In genomic region chr9:56100041-56100522, GRCm38 (mm10) we compare ENCODE assay signal across 18 mouse cellular contexts. TPM values are rescaled to one million over a fixed set of nuclear protein-coding genes. Genes with fewer than 3 reads are reported as not detected.
DNase-seq lines count a peak whose midpoint lies in the region; ATAC-seq and TF ChIP-seq lines count a peak whose summit lies in the region.
"Had no signal": no experiment of that assay in that cellular context is flagged by ENCODE, and none has a peak within 500 bp of the region (broad histone marks: within the 10 kb centered on the region; RNA-seq: fewer than 3 reads in every experiment).

No protein-coding gene starts in this region.

- H3K4me3 ChIP-seq in MEL (ENCODE audit: control insufficient read depth in 1 of 2, insufficient read depth in 1 of 2, low read depth in 2 of 2, low read length in 2 of 2), result no peak overlapping the region
- H3K4me3 ChIP-seq: heart, embryonic 15.5 days; hindbrain, embryonic 13.5 days had no signal

- TF ChIP-seq POLR2A in MEL (IDR thresholded peaks at IDR 0.05; ENCODE audit: control insufficient read depth in 1 of 2, insufficient read depth in 1 of 2, low read depth in 1 of 2, low read length in 2 of 2, poor library complexity in 1 of 2), result no peak

- no peak overlapping the region for H3K27ac ChIP-seq in MEL (ENCODE audit: control insufficient read depth, low read depth, low read length)
- H3K27ac ChIP-seq: heart, embryonic 15.5 days; hindbrain, embryonic 13.5 days had no signal

- no peak for TF ChIP-seq EP300 in MEL (IDR thresholded peaks at IDR 0.05; ENCODE audit: low read depth in 1 of 2, low read length in 2 of 2)

- H3K36me3 ChIP-seq in MEL (ENCODE audit: control insufficient read depth in 1 of 2, insufficient read depth in 2 of 2, low read length in 2 of 2), result no peaks in the 10 kb centered on the region
- H3K36me3 ChIP-seq: heart, embryonic 15.5 days; hindbrain, embryonic 13.5 days had no signal

- no peak for TF ChIP-seq RAD21 in MEL (IDR thresholded peaks at IDR 0.05; ENCODE audit: low read depth, low read length)

- no peaks in the 10 kb centered on the region for H3K27me3 ChIP-seq in MEL (ENCODE audit: control insufficient read depth in 1 of 2, insufficient read depth in 2 of 2, low read length in 2 of 2)
- H3K27me3 ChIP-seq: heart, embryonic 15.5 days; hindbrain, embryonic 13.5 days; Patski had no signal

- no peak for TF ChIP-seq CTCF in MEL (IDR thresholded peaks at IDR 0.05 in 2 of 3, conservative IDR thresholded peaks at IDR 0.05 in 1 of 3; ENCODE audit: control insufficient read depth in 1 of 3, insufficient read depth in 1 of 3, low read depth in 2 of 3, low read length in 3 of 3, poor library complexity in 1 of 3, severe bottlenecking in 1 of 3)

- H3K4me1 ChIP-seq in MEL (ENCODE audit: control insufficient read depth in 1 of 2, insufficient read depth in 2 of 2, low read length in 2 of 2), result peaks cover 0 to 3% of the 10 kb centered on the region in 2 experiments; a peak in 2 of 4 replicates
- H3K4me1 ChIP-seq: heart, embryonic 15.5 days; hindbrain, embryonic 13.5 days had no signal

- no peaks in the 10 kb centered on the region for H3K9me3 ChIP-seq in MEL (replicated peaks; ENCODE audit: insufficient read depth, low read length)
- H3K9me3 ChIP-seq: heart, embryonic 15.5 days; hindbrain, embryonic 13.5 days had no signal

- peak; percentile 63 to 64 for DNase-seq in spleen, postnatal 36 days (ENCODE audit: low spot score in 2 of 2)
- DNase-seq in spleen, postnatal 14 days (ENCODE audit: low spot score in 2 of 2), result no peak
- peak; percentile 36 for DNase-seq in MEL (ENCODE audit: low read depth, low spot score)
- no peak for DNase-seq in adrenal gland, postnatal 14 days
- no peak for DNase-seq in testis, postnatal 14 days (ENCODE audit: low spot score)
- no peak for DNase-seq in layer of hippocampus, postnatal 36 days
- DNase-seq: cerebellum, adult 11-12 months; kidney, postnatal 25 days; layer of hippocampus, adult 9-11 months; liver; right cerebral cortex, adult 18-20 months; thymus, adult 2 months had no signal

- peak; percentile 29 for ATAC-seq in inflammation-experienced regulatory T-cells, adult 6 months
- ATAC-seq: forebrain, embryonic 14.5 days; intestine, postnatal 0 days; Patski had no signal

- no peak overlapping the region for H3K9ac ChIP-seq in MEL (ENCODE audit: control insufficient read depth, low read depth, low read length, poor library complexity, severe bottlenecking)
- H3K9ac ChIP-seq: heart, embryonic 15.5 days; hindbrain, embryonic 13.5 days had no signal

- no peaks in the 10 kb centered on the region for H3K79me2 ChIP-seq in MEL (ENCODE audit: control insufficient read depth, insufficient read depth, low read length, poor library complexity)

TF ChIP-seq in MEL, 35 proteins besides CTCF, POLR2A, EP300 and RAD21:
- TF ChIP-seq MEF2A (IDR thresholded peaks at IDR 0.05; ENCODE audit: extremely low read depth, insufficient replicate concordance, low read depth, low read length, poor library complexity, severe bottlenecking), result no peak
- TF ChIP-seq TAL1 (IDR thresholded peaks at IDR 0.05; ENCODE audit: low read length), result no peak
- TF ChIP-seq ZMIZ1 (IDR thresholded peaks at IDR 0.05; ENCODE audit: low read depth, low read length), result no peak
- TF ChIP-seq HCFC1 (IDR thresholded peaks at IDR 0.05; ENCODE audit: low read depth, low read length), result no peak
- TF ChIP-seq MAX (IDR thresholded peaks at IDR 0.05; ENCODE audit: low read length), result no peak
- no peak for TF ChIP-seq TCF12 (IDR thresholded peaks at IDR 0.05; ENCODE audit: low read depth, low read length)
- TF ChIP-seq NRF1 (IDR thresholded peaks at IDR 0.05; ENCODE audit: insufficient read depth, low read depth, low read length, poor library complexity, severe bottlenecking), result no peak
- no peak for TF ChIP-seq GATA1 (IDR thresholded peaks at IDR 0.05; ENCODE audit: low read depth, low read length)
- TF ChIP-seq MYC (IDR thresholded peaks at IDR 0.05; ENCODE audit: low read depth, low read length), result no peak
- TF ChIP-seq BHLHE40 (IDR thresholded peaks at IDR 0.05; ENCODE audit: borderline replicate concordance, low read depth, low read length), result no peak
- no peak for TF ChIP-seq E2F4 (IDR thresholded peaks at IDR 0.05; ENCODE audit: borderline replicate concordance, low read depth, low read length)
- no peak for TF ChIP-seq KAT2A (conservative IDR thresholded peaks at IDR 0.05; ENCODE audit: low read depth, low read length)
- TF ChIP-seq TBP (IDR thresholded peaks at IDR 0.05; ENCODE audit: low read depth, low read length), result no peak
- TF ChIP-seq UBTF (IDR thresholded peaks at IDR 0.05; ENCODE audit: borderline replicate concordance, insufficient read depth, low read depth, low read length), result no peak
- TF ChIP-seq CHD1 (IDR thresholded peaks at IDR 0.05; ENCODE audit: low read depth, low read length), result no peak
- no peak for TF ChIP-seq GABPA (IDR thresholded peaks at IDR 0.05; ENCODE audit: low read depth, low read length)
- no peak for TF ChIP-seq MAZ (IDR thresholded peaks at IDR 0.05; ENCODE audit: low read depth, low read length)
- no peak for TF ChIP-seq MXI1 (IDR thresholded peaks at IDR 0.05; ENCODE audit: low read depth, low read length)

RNA-seq across cellular contexts. Expression of gene Pstpip1, which starts 10.3 kb away (rescaled TPM):
- 0.04 TPM in 1 of 2 replicates, not detected in the other for total RNA-seq in MEL (2012; rRNA removed)
- under 1 TPM in 1 of 2 experiments, not detected in 1; 0.22 TPM for polyA plus RNA-seq in MEL (2012; ENCODE audit: insufficient read depth in 1 of 2, insufficient read length in 2 of 2, low read depth in 1 of 2, low replicate concordance in 2 of 2, missing spikeins in 1 of 2)
- polyA plus RNA-seq in inflammation-experienced regulatory T-cells, adult 6 months (2017; shearing (Covaris generic)), result 10 to 100 TPM; 38.5 to 48.0 (median 46.2) TPM
- 1.3 and 8.9 TPM in 2 replicates for total RNA-seq in adrenal gland, postnatal 14 days (2021)
- total RNA-seq in layer of hippocampus, postnatal 36 days (2021), result 1 to 10 TPM; 2.7 to 3.7 TPM

RNA-seq across cellular contexts. Expression of gene Rcn2, which starts 58.4 kb away (rescaled TPM):
- total RNA-seq in MEL (2012; rRNA removed), result 22.7 and 28.6 TPM in 2 replicates
- 10 to 100 TPM in 1 of 2 experiments, not detected in 1; 16.9 TPM for polyA plus RNA-seq in MEL (2012; ENCODE audit: insufficient read depth in 1 of 2, insufficient read length in 2 of 2, low read depth in 1 of 2, low replicate concordance in 2 of 2, missing spikeins in 1 of 2)
- 10 to 100 TPM in 2 of 3 experiments, 1 to 10 TPM in 1; 9.7 to 20.8 (median 19.7) TPM for polyA plus RNA-seq in inflammation-experienced regulatory T-cells, adult 6 months (2017; shearing (Covaris generic))
- total RNA-seq in adrenal gland, postnatal 14 days (2021), result 37.2 and 37.7 TPM in 2 replicates
- 10 to 100 TPM; 90.4 to 99.0 TPM for total RNA-seq in layer of hippocampus, postnatal 36 days (2021)

Comparison
In these comparisons a context has a peak if more than half of its experiments do, and no peak if none do; other contexts are left out.
1. DNase-seq: peak in spleen, postnatal 36 days (2 of 2) and MEL (single experiment); none in spleen, postnatal 14 days (0 of 2), adrenal gland, postnatal 14 days (single experiment), testis, postnatal 14 days (single experiment) and layer of hippocampus, postnatal 36 days (0 of 2).